Mouse (Mus musculus): ENCODE results near the gene Zfp105.

Gene Zfp105

GRCm38 (mm10) chr9:122922936-122923381 lies at the start of gene Zfp105:
TSS of gene Zfp105 (plus strand) at chr9:122923072.
- DNase-seq (ENCODE audit: low read depth) = peak; percentile 2

GRCm38 (mm10) chr9:122874653-122875052 lies 48.2 kb upstream of the Zfp105 start:
- DNase-seq (ENCODE audit: low read depth) = peak; percentile 16

- DNase-seq (ENCODE audit: low read depth) = peak; percentile 63
These were observed 47.7 kb upstream of the Zfp105 start for GRCm38 (mm10) chr9:122875145-122875544.

- DNase-seq (ENCODE audit: low read depth) = no peak
These were observed 37.5 kb upstream of the Zfp105 start, which contains the start of gene Zkscan7 for GRCm38 (mm10) chr9:122885385-122885784. TSS of gene Zkscan7 (plus strand) at chr9:122885685.

- DNase-seq (ENCODE audit: low read depth) = peak; percentile 91
These were observed 36.3 kb upstream of the Zfp105 start for GRCm38 (mm10) chr9:122886372-122887179.

- no peak for DNase-seq (ENCODE audit: low read depth)
These were observed 21.8 kb upstream of the Zfp105 start for GRCm38 (mm10) chr9:122901047-122901446.

- no peak for DNase-seq (ENCODE audit: low read depth)
These were observed 19.9 kb upstream of the Zfp105 start for GRCm38 (mm10) chr9:122902717-122903535.

GRCm38 (mm10) chr9:122922436-122922835 lies 436 bp upstream of the Zfp105 start:
- no peak for DNase-seq (ENCODE audit: low read depth)

- no peak for DNase-seq (ENCODE audit: low read depth)
These were observed 6.0 kb downstream of the Zfp105 start for GRCm38 (mm10) chr9:122928915-122929314.

GRCm38 (mm10) chr9:122950643-122951475 lies 28.0 kb downstream of the Zfp105 start, which contains the start of the genes 1110059G10Rik and Kif15:
TSS of gene 1110059G10Rik (minus strand) at chr9:122951000.
TSS of gene Kif15 (plus strand) at chr9:122951046.
- DNase-seq (ENCODE audit: low read depth) = peak; percentile 97
